Mouse (Mus musculus): ENCODE data around the gene Tiam1.
A peak's percentile ranks its signal among the peaks of the same experiment; 100 is the strongest.

The Tiam1 gene

DNA sequence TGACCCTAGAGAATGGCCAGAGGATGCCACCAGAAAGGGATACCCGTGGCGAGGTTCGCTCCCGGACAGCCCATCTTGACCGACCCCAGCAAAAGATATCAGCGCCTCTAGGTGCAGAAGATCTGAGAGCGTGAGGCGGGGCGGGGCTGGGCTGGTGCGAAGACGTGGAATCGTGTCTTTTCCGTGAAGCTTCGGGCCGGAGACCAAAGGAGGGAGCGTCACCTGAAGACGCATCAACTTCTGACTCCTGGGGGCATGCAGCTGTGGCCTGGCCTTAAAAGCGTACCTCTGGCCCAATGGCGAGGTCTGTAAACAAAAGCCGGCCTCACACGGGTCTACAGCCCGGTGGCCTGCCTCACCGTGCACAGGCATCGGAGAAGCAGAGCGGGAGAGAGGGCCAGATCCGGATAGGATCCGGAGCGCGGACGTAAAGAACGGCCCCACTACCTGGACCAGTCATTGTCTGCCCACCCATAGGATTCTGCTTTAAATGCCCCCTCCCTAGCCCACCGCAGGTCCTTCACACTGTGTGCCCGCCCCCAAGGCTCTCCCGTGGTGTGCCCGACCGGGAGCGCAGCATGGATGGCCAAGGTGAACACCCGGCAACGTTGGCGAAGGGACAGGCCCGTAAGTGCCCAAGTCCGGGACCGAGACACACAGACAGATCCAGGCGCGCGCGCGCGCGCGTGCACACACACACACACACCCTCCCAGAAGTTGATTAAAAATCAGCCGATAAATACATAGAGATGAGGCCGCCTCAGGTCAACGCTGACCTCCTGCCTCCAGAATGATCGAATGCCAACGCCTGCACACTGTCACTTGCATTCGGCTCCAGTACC lies 774 bp downstream of the Tiam1 start:
- peak; percentile 77 for DNase-seq

DNA sequence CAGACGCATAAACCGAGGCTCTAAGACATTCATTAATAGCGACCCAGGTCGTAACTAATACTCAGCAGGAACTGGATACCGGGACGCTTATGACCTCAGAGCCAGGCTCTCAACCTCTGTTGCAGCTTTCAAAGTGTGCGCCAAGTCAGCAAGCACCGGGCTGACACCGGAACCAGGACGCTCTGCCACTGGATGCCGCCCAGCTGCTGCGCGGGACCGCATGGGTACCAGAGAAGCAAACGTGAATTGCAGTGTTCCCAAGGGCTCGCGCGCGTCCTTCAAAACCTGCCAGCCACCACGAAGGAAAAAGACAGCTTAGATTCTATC lies 1.4 kb downstream of the Tiam1 start:
- no peak for DNase-seq

DNA sequence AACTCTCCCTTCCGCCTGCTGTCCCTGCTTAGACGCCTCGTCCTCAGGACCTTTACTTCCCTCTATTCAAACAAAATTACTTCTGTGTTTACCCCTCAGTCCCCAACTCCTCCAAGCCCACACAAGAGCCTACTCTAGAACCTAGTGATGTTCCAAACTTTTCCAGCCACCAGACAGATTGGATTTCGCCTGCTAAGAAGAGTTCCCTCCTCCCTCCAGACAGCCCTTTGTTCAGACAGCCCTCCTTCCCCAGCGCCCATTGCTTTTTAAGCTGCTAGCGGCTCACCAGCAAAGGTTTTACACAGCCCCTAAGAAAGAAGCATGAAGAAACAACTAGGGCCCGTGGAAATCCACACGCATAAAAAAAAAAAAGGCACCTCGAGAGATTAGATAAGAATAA lies 2.0 kb downstream of the Tiam1 start:
- no peak for DNase-seq

DNA sequence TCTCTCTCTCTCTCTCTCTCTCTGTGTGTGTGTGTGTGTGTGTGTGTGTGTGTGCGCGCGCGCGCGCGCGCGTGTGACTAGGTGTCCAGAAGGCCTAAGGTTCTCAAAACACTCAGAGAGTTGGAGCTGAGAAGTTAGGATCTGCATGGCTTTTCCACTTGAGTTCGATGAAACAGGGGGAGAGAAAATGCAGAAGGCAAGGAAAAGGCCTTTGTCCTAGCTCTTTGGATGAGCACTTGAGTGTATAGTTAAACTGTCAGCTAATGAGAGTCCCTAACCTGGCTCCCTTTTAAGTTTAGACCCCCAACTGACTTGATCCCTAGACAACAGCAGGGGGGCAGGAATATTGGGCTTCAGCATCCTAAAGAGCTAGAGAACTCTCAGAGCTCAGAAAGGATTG lies 3.0 kb downstream of the Tiam1 start:
- no peak for DNase-seq

DNA sequence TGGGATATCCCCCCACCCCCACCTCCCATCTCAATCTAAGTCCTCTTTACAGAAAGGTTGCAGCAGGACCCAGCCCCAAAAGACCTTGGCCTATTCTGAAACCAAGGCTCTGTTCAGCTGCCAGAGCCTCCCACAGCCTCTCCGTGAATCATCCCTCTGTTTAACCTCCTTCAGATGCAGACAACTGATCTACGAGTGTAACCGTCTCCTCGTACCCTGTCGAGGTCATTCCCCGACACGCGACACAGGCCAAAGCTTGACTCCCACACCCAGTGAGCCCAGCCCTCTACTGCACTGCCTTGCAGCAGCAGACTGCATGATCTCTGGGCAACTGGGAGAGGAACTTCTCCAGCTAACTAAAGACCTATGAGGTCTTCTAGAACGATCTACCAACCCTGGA lies 3.9 kb downstream of the Tiam1 start:
- no peak for DNase-seq

DNA sequence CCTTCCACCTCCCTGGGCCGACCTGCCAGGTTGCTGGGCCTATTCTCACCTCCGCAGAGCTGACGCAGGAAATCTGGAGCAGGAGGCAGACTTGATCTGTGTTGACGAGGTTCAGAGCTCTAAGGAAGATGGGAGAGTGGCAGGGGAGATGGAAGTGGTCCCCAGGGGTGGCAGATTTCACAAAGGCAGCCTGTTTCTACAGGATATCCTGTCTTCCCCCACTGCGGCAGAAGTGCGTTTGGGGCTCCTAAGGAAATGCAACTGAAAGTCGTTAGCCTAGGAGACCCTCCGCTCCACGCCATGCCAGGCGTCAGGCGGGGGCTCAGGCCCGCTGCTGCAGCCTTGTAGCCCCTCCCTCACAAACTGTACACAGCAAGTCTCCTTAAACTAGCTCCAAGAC lies 5.4 kb downstream of the Tiam1 start:
- DNase-seq = no peak

DNA sequence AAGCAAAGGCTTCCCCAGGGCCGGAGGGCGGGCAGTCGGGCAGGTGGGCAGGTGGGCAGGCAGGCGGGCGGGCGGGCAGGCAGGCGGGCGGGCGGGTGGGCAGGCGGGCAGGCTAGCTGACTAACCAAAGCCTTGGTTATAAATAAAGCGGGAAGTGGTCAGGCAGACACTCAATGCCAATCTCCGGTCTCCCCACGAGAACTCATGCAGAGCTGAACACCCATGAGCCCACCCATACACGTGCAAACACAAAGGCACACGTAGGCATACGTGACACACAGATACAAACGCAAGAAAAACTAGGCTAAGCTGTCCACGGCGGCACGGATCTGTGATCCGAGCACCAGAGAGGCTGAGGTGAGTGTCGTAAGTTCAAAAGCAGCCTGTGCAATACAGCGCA lies 6.4 kb downstream of the Tiam1 start:
- no peak for DNase-seq

DNA sequence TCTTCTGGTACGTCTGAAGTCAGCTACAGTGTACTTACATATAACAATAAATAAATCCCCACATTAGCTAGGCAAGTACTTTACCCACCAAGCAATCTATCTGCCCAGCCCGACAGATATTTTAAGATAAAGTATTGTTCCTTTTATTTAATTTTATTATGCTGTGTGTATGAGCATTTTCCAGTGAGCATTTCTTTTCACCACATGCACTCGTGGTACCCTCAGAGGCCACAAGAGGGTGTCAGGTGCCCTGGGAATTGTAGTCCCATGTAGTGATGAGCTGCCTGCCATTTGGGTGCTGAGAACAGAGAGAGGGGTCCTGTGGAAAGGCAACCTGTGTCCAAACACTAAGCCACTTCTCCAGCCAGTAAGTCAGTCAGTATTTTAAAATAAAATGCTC lies 8.0 kb downstream of the Tiam1 start:
- no peak for DNase-seq

DNA sequence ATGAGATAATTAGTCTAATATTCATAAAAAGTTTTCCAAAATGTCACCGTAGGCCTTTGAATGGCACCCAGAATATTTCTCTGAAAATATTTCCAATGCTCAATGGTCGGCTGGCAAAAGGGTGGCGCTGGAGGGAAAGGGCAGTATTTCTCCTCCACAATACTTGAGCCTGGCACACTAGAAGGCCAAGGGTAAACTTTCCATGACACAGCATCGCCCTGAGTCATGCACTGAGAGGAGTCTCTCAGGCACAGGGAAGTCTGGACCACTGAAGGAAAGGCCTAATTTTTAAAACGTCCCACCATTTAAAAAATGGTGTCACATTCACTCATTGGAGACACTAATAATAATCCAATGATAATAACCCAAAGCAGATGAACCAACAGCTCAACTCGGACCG lies 9.2 kb downstream of the Tiam1 start:
- DNase-seq = no peak

DNA sequence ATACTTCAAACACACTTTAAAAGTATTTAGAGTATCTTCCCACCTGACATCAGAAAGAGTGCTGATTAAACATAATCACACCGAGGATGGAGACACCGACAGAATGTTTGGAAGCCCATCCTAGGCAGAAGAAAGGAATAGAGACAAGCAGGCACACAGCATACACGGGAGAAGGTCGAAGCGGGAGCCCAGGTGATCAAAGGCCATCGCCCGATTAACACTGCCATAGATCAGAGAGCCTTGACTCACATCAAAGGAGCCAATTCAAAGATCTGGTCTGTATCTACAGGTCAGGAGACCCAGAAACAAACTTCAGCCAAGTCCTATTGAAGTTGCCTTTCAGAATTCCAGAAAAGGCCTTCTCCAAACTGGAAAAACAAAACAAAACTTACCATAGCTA lies 10.8 kb downstream of the Tiam1 start:
- DNase-seq = no peak

DNA sequence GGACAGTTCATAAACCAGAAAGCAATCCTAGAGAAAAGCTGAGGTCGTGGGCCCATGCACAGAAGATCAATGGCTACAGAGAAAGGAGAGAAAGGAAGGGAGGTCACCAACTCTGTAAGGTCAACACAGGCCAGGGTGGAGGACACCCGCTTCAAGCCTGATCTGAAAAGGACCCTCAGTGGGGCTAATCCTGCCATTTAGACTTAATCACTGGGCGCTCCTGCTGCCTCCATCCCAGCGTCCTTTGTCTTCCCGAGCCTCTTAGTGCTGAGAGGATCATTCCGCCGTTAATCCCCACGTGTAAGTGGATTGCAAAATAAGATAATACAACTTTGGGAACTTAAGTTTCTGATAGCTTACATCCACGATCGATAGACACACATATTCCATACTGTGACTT lies 11.2 kb downstream of the Tiam1 start:
- no peak for DNase-seq

DNA sequence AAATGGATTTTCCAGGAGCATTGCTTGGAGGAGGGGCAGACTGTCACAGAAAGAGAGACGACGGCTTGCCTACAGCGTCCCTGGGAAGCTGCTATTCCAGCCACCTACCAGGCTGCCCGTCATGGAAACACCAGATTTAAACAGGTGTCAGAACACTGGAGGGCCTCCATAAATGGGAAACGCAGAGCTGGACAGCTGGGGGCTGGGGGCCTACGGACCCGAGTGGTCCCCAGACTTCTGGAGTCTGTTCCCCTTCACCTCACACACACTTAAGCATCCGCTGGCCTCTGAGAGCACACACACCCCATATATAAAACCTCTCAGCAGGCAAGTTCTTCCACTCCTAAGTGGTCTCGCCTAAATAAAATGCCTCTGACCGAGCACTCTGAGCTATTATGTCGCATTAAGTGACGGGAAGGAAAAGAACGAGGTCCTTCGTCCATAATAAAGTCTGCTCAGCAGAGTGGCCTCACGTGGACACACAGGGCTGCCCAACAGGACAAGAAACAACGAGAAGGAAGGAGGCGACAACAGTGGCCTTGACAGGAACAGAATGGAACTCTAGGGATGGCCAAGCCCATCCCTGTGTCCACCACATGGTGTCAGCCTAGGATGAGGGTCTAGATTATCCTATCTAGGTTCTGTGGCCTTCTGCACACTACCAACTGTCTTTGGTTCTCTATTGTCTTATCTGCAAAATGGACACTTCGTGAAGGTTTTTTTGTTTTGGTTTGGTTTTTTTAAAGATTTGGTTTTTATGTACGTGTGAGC lies 14.6 kb downstream of the Tiam1 start:
- no peak for DNase-seq

DNA sequence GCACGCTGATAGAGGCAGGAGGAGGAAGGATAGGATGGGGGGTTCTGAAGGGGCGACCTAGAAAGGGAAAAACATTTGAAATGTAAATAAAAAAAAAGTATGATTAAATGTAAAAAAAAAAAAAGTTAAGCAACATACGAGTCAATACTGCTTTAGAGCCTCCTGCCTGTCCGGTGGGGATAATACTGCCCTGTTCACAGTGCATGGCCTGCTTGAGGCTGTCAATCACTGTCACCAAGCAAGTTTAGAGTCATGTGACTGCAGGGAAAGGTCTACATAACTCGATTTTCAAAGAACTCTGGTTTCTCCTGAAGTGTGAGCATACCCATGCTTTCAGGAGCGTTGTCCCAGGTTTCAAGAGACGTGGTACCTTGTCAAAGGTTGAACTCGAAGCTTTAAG lies 15.2 kb downstream of the Tiam1 start:
- no peak for DNase-seq

DNA sequence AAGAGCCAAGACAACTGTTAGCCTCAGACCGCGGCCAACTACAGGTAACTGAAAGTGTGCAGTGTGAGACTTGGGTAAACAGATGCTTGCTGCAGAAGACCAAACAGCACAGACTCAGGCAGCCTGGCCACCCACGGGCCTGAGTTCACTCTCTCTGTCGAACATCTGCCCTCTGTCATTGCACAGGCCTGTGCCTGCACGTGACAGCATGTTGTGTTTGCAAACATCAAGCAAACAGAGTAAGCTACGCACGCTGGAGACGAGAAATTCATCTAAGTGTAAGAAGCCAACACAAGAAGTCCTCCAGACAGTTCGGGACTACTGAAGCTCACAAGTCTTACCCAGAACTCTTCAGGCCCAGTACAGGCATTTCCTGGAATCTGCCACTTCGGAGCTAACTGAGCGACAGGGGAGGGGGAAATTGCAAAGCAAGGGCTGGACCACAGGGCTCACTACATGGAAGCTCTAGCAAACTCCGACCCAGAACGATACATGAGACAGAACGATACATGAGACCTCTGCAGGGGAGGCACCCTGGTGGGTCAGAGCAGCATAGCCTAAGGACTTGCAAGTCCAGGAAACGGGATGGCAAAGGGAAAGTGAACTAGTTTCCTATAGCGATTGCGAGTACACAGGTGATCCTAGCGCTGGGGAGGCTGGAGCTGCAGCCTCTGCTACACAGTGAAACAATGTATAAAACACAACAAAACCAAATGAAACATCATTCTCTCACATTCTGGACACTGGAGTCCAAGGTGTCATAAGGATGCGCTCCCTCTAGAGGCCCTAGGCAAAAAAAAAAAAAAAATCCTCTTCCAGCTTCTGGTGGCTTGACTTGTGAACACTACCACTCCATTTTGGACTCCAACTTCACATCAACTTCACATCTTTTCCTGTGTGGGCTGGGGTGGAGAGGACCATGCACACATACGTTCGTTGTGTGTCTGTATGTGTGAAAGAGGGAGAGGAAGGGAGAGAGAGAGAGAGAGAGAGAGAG lies 18.0 kb downstream of the Tiam1 start:
- no peak for DNase-seq

DNA sequence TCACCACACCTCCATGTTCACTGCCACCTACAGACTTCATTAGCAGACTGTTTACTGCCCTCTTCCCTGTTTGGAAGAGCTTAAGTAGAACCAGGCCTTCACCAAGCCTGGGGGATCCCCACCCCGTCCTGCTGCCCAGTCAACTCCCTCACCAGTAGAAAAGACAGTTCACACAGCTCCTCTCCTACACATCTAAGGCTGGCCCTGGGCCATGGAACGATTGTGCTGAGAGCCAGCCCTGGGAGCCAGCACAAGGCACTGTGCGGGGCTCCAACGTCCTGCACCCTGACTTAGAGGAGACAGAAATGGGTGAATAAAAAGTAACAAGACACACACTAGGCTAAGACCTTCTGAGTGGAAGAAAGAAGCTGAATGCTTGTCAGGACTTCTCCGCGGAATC lies 20.5 kb downstream of the Tiam1 start:
- DNase-seq = no peak

DNA sequence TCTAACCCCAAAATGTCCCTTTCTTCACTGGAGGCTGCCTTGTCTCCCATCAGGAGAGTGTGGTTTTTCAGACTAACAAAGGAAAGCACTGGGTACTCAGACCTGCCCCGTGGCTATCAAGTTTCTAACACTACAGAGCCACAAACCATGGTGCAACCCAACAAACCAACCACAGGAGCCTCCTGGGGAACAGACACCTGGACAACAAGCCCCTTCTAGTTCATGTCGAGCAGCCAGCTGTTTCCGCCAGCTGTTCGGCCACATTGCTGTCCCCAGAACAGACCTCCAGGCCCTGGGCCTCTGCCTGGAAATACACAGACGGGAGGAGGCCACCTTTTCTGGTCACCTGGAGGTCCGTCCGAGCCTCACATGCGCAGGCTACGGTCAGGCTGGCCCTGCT lies 21.1 kb downstream of the Tiam1 start:
- no peak for DNase-seq

DNA sequence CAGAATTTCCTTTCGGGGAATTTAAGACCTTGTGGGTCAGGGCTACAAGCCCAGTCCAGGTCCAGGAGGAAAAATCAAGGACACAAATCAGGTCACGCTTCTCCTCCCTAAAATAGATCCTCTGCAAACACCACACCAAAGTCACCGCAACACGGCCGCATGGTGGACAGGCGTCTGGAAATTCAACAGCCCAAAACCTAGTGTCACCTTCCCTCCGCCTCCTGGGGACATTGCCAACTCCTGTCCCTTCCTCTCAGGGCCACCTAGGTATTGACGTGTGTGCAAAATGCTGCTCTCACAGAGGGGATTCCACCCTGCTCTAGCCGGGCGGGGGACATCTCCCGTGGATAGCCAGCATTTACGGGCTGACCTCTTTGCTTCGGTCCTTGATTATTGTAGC lies 21.8 kb downstream of the Tiam1 start:
- DNase-seq = peak; percentile 75

DNA sequence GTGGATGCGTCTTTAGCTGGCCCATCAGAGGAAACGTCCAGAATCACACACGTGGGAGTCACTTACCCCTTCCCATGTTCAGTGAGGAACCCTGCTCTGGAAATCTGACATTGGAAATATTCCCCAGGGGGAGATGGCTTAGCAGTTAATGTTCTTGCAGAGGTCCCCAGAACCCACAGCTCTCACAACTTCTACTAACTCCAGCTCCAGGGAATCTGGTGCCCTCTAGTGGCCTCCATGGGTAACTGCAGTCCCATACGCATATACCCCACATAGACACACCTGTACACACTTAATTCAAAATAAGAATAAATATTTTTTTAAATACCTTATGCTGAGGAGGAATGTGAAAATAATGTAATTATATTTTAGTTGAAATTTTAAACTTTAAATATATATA lies 23.6 kb downstream of the Tiam1 start:
- DNase-seq = no peak

DNA sequence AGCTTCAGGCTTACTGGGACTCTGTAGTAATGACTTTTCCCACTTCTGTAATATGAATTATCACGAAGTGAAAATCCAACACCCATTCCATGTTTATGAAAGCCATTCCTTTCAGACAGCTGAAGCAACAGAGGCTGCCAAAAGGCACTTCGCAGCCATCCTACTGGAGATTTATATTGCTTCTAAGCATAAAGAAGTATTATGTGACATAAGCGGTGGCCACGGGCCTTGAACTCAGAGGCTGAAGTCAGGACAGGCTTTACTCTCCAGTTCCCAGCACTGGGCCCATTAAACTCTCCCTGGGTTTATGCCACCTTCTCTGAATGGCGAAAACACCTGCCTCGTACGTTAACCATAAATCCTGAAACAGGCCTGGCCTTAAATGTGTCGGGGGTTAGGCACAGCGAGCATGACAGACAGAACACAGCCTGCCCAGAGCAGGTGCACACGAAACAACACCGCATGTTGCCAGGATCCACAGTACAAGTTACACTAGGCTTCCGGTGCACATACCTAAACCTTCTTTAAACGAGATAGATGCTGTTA lies 26.9 kb downstream of the Tiam1 start:
- no peak for DNase-seq

DNA sequence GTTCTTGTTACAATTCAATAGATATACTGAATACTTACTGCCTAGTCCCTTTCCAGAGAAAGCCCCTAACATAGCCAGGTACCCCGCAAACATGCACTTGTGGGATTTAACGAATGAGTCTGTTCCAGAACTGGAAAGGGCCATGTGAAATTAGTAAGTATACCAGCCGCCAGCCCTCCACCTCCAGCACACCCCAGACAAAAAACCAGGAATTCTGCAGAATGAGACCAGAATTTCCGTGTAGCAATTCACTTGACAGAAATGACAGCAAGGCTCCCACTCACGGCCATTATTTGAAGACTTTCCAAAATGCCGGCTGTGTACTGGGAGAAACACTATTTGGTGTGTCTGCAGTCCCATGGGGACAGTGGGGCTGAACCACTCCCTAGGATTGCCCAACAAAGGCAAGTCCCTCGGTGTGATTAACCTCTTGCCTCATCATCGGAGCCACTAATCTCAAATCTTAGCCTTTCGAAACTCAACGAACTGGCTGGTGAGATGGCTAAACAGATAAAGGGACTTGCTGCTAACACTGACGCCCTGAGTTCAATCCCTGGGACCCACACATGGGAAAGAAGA lies 30.9 kb downstream of the Tiam1 start:
- DNase-seq = no peak

DNA sequence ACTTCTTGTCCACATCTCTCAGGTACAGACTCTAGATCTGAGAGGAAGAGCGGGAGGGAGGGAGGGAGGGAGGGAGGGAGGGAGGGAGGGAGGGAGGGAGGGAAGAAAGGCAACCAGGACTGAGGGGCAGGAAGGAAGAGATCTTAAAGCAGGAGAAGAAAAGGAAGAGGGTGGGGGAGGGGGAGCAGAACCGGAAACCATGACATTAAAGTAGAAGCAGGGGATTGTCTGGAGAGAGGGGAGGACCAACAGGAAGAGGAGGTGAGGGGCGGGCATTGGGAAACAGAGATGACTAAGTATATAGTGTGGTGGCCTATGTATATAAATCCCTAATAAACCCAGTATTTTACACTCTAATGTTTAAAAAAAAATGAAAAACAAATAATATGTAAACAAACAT lies 34.1 kb downstream of the Tiam1 start:
- no peak for DNase-seq

DNA sequence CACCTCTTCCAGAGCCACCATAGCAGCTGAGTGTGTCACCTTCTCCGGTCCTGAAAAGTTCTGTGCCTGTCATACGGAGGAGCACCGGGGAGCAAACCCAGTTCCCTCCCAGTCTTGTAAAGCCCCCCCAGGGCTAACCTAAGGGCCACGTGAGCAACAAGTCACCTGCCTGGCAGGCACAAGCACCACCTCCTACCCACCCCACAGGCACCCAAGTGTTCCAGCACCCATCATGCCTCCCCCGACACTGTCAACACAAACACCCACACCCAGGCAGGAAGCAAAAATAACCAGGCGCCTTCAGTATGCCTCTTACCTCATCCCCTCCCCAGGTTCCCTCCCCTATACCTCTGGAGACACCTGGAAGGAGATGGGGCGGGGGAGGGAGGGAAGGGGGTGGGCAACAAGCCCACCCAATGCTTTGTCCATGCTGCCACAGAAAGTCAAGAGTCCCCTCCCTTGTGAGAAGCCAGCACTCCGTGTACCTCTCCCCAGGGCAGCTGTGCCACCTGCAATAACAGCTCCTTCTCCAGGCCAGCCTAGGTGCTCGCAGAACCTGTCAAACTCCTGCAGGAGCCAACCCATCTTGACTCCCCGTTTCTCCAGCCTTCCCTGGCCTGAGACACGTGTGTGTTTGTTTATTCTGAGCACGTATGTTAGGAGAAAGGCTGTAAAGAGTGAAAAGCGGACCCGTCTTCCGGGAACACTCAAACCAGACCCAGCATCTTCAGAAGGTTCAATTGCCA lies 38.7 kb downstream of the Tiam1 start:
- no peak for DNase-seq
